Mouse (Mus musculus) megakaryocyte-erythroid progenitor cell, adult 5-6 weeks (primary cell): ENCODE measurements around the gene Itga7. TPM values are rescaled to one million over a fixed set of nuclear protein-coding genes. Genes with fewer than 3 reads are reported as not detected.

Source experiments
- ATAC-seq: replicated peaks from 2 replicates; pipeline ENCODE4 v1.8.0; 2016; ENCODE audit warnings: mild to moderate bottlenecking, inconsistent platforms; ENCODE audit not compliant: severe bottlenecking, poor library complexity, low FRiP score, low TSS enrichment
- total RNA-seq, 2 experiments: library from RNA; stranded (forward) in 1 of 2; stranded (reverse) in 1 of 2; fragments of 200-1000, 215-1000 nt in 1 of 2; fragments of >200 nt in 1 of 2; fragmentation: Nextera tagmentation in 1 of 2; gene quantifications; 2 replicates each; pipeline ENCODE4 v1.2.3; 2014 to 2017

Gene Itga7
- total RNA-seq, 2 experiments from 2014 or later, result 0.19 TPM; not detected in 1

- ATAC-seq, result no peak
These were observed 2.2 kb upstream of the Itga7 start for GRCm38 (mm10) chr10:128931441-128931840.

GRCm38 (mm10) chr10:128933976-128934721 lies 531 bp downstream of the Itga7 start:
- 0 out of 2 replicates have a peak, but pooled peaks have one; percentile 8 for ATAC-seq

- no peak for ATAC-seq
These were observed 1.6 kb downstream of the Itga7 start for GRCm38 (mm10) chr10:128934997-128935787.

- no peak for ATAC-seq
These were observed 2.3 kb downstream of the Itga7 start for GRCm38 (mm10) chr10:128935826-128936440.

- ATAC-seq, result no peak
These were observed 4.3 kb downstream of the Itga7 start for GRCm38 (mm10) chr10:128937756-128938390.

- ATAC-seq, result no peak
These were observed 4.8 kb downstream of the Itga7 start for GRCm38 (mm10) chr10:128938457-128938856.

- no peak for ATAC-seq
These were observed 5.4 kb downstream of the Itga7 start for GRCm38 (mm10) chr10:128938974-128939373.

- ATAC-seq, result no peak
These were observed 7.0 kb downstream of the Itga7 start for GRCm38 (mm10) chr10:128940475-128941061.

- peak; percentile 70 for ATAC-seq
These were observed 12.1 kb downstream of the Itga7 start for GRCm38 (mm10) chr10:128945675-128946074.

- ATAC-seq, result no peak
These were observed 13.9 kb downstream of the Itga7 start for GRCm38 (mm10) chr10:128947496-128947895.

GRCm38 (mm10) chr10:128950208-128950887 lies 16.7 kb downstream of the Itga7 start:
- no peak for ATAC-seq

GRCm38 (mm10) chr10:128958340-128958739 lies 24.7 kb downstream of the Itga7 start:
- ATAC-seq, result no peak

- ATAC-seq, result no peak
These were observed 26.5 kb downstream of the Itga7 start for GRCm38 (mm10) chr10:128960142-128960541.

GRCm38 (mm10) chr10:128960590-128961584 lies 27.3 kb downstream of the Itga7 start, which contains the start of gene Mettl7b:
TSS of gene Mettl7b (minus strand) at chr10:128960988.
- ATAC-seq, result no peak

- ATAC-seq, result no peak
These were observed 31.3 kb downstream of the Itga7 start for GRCm38 (mm10) chr10:128964961-128965360.

- ATAC-seq, result no peak
These were observed 32.3 kb downstream of the Itga7 start for GRCm38 (mm10) chr10:128965871-128966270.

- no peak for ATAC-seq
These were observed 34.7 kb downstream of the Itga7 start for GRCm38 (mm10) chr10:128968341-128968749.
